Mouse (Mus musculus) kidney, adult 2 months (tissue): Measurements from ENCODE around the gene Myh11.

Source experiments
- CTCF ChIP-seq: fragments of 200-500 bp; conservative IDR thresholded peaks from 2 replicates; pipeline ENCODE4 v1.5.1; 2011; ENCODE audit warnings: low read depth, mild to moderate bottlenecking, control low read depth, low read length, moderate library complexity, mixed read lengths; ENCODE audit not compliant: insufficient read depth, insufficient read length
- POLR2A ChIP-seq: fragments of 200-500 bp; IDR thresholded peaks from one replicate; pipeline ENCODE4 v1.6.1; 2011; ENCODE audit warnings: low read depth, low read length, control low read depth

GRCm38 (mm10) chr16:14147712-14148111, 143.5 kb downstream of the Myh11 start:
- TF ChIP-seq CTCF (no peak), POLR2A (no peak)
